Mouse (Mus musculus) embryonic facial prominence, embryonic 10.5 days (tissue): ENCODE measurements around the gene Haus5. TPM values are rescaled to one million over a fixed set of nuclear protein-coding genes. Genes with fewer than 3 reads are reported as not detected.
A peak's percentile ranks its signal among the peaks of the same experiment; 100 is the strongest.

Experiments
- DNase-seq: peaks from one replicate; pipeline ENCODE4 v3.0.0-alpha.2; 2017; ENCODE audit warnings: low spot score
- H3K27ac ChIP-seq: fragments of 300-500 bp; sonication (generic); replicated peaks from 2 replicates; pipeline ENCODE4 v1.5.1; 2016; ENCODE audit warnings: mild to moderate bottlenecking
- H3K27me3 ChIP-seq: fragments of 300-500 bp; sonication (generic); replicated peaks from 2 replicates; pipeline ENCODE4 v1.6.1; 2016; ENCODE audit warnings: low read depth, mild to moderate bottlenecking; ENCODE audit not compliant: poor library complexity, severe bottlenecking
- H3K36me3 ChIP-seq: fragments of 300-500 bp; sonication (generic); replicated peaks from 2 replicates; pipeline ENCODE4 v1.6.1; 2016; ENCODE audit warnings: mild to moderate bottlenecking, moderate library complexity
- H3K4me1 ChIP-seq: fragments of 300-500 bp; sonication (generic); 2 replicates; pipeline ENCODE4 v1.6.1; 2016
- H3K4me3 ChIP-seq: fragments of 300-500 bp; sonication (generic); 2 replicates; pipeline ENCODE4 v1.5.1; 2016; ENCODE audit warnings: mild to moderate bottlenecking, moderate library complexity
- H3K9me3 ChIP-seq: fragments of 300-500 bp; sonication (generic); 2 replicates; pipeline ENCODE4 v1.6.1; 2016; ENCODE audit warnings: mild to moderate bottlenecking
- WGBS: fragments of 180-500 bp; shearing (Covaris S2); methylation state at CpG from one replicate; pipeline ENCODE4 v1.1.7; 2016; 5-methylcytosine and 5-hydroxymethylcytosine counted together
- polyA plus RNA-seq: library from polyadenylated mRNA; unstranded; fragments of >200 nt; fragmentation: Nextera tagmentation; extraction: Ambion mirVana; gene quantifications from 2 replicates; pipeline ENCODE4 v1.2.1, GENCODE M21; 2016

The Haus5 gene
- polyA plus RNA-seq, 1 experiment from 2014 or later, result 79.6 TPM

DNA sequence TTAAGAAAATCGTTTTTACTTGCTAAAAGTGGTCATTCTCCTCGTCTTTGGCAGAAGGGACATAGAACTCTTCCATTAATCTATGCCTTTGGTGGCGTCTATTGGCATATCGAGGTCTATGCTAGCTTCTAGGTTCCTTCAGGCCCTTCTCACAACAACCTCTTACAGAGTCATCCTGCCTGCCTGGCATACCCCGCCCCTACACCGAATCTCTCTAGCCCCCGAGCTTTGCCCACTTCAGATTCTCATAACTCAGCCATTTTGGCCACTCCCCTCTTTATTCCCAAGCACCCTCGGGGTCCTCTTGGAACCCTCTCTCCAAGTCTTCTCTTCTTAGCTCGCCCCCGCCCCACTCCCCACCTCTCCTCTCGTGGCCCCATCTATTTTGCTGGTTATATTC is 527 bp upstream of the Haus5 start:
- Histone ChIP-seq H3K27me3 (0 out of 2 replicates have a peak, but pooled peaks cover 4% of the 10 kb centered on the region), H3K27ac (peak overlapping the region; percentile 86), H3K4me1 (peaks cover 14% of the 10 kb centered on the region), H3K36me3 (peaks cover 26% of the 10 kb centered on the region), H3K4me3 (peak overlapping the region; percentile 84), H3K9me3 (no peaks in the 10 kb centered on the region)
- peak; percentile 16 for DNase-seq
- WGBS, result 9% methylated on average over 11 of the region's 11 CpGs

DNA sequence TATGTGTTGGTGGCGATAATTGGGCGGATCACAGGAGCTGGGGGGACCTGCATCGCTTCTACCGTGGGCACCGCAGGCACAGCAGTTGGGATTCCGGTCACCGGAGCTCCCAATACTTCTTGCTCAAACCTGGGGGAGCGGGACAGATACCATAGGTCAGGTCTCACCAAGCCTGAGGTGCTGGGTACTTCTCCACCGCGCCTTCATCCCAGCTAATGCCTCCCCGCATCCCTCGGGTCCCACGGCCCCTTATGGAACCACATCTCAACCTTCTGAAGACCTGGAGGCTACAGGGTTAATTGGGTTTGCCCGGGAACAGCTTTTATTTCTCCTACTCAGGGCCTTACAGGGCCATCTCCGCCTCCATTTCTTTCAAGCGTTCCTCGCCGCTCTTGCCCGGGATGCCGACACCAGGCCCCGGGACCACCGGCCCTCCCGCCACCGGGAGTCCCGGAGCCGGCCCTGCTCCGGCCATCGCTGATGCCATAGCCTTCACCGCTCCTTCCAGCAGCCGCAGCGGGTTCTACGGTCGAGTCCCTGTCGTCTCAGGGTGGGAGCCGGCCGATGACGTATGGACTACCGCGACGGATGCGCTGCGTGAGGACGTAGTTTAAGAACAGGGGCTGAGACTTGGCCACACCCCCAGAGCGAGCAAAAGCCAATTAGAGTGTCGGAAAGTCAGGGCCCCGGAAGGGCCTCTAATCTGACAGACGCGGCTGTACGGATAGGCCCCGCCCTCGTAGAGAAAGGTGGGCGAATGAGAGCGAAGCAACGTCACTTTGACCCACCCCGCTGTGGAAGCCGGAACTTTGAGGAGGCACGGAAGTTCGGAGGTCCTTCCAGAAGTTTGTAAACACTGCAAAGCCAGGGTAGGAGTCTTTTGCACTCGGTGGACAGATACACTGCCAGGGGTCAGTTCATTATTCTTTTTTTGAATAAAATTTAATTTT is 14.9 kb downstream of the Haus5 start, which contains the start of gene Rbm42:
Gene Rbm42 (minus strand): TSS at position 727 of the 950 bp plus-strand sequence.
- DNase-seq, result peak; percentile 97
- WGBS, result 2% methylated on average over 59 of the region's 59 CpGs
- Histone ChIP-seq H3K9me3 (no peaks in the 10 kb centered on the region), H3K27ac (peak within 1 kb of the TSS; percentile 87), H3K36me3 (peaks cover 73% of the 10 kb centered on the region), H3K4me3 (peak within 1 kb of the TSS; percentile 95), H3K4me1 (peaks cover 14% of the 10 kb centered on the region), H3K27me3 (no peaks in the 10 kb centered on the region)

DNA sequence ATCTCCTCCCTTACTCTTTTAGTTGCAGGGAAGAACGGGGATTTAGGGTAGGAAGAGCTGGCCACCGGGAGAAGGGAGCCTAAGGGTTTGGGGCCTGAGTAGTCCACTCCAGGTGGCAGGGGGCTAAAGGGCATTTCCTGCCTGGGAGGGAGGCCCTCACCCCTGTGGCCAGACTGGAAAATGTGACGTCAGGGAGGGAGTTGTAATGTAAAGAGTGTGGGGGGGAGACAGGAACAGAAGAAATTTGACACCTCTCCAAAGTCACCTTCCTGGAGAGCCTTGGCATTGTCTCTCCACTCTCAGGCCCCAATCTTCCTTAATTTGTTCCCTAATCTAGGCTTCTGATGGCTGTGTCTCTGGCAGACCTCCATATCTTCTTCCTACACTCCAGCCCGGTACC is 25.7 kb downstream of the Haus5 start:
- Histone ChIP-seq H3K27me3 (peaks cover 32% of the 10 kb centered on the region), H3K4me3 (no peak overlapping the region), H3K9me3 (no peaks in the 10 kb centered on the region), H3K4me1 (peaks cover 32% of the 10 kb centered on the region), H3K27ac (no peak overlapping the region; the same call in 1 of the 2 replicates), H3K36me3 (peaks cover 43% of the 10 kb centered on the region)
- DNase-seq, result peak; percentile 46
- WGBS, result 26% methylated on average over 4 of the region's 4 CpGs

DNA sequence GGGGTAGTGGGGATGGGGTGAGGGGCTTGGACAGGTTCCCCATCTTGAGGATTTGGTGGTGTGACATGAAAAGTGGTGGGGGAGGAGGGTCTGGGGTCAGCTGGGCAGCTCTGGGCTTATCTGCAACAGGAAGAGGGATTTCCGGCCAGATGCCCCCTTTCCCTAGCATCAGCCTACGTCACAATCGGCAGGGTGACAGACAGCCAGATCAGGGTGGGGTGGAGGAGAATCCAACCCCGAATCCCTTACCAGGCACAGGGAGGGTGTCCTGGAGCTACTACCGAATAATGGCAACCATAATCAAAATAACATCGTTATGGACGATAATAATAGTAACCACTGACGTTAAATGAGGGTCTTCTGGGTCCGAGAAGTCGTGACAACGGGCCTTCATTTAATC is 28.4 kb downstream of the Haus5 start:
- peaks cover 16% of the 10 kb centered on the region for H3K36me3 ChIP-seq
- H3K9me3 ChIP-seq, result no peaks in the 10 kb centered on the region
- H3K27ac ChIP-seq, result no peak overlapping the region
- peak; percentile 14 for DNase-seq
- H3K27me3 ChIP-seq, result peaks cover 58% of the 10 kb centered on the region
- H3K4me3 ChIP-seq, result peak overlapping the region; percentile 25
- 25% methylated on average over 11 of the region's 11 CpGs for WGBS
- peaks cover 38% of the 10 kb centered on the region for H3K4me1 ChIP-seq

DNA sequence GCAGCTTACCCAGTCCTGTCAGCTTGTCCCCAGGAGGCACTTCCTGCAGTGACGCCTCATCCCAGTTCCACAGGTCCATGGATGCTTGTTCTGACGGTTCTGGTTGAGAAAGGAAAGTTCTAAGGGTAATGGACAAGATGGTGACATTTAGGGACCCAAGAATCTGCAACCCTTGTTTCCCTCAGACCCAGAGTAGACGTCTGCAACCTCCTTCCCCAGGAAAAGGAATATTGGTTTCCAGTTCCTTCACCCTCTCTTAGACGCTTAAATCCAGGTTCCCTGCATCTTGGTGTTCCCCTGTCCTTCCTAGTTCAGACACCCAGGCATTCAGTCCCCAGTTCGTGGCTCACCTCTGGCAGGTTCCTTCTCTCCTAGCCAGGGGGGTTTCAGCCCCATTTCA is 29.0 kb downstream of the Haus5 start, which contains the start of gene Etv2:
Gene Etv2 (minus strand): TSS at position 101 of the 400 bp plus-strand sequence.
- DNase-seq, result no peak
- H3K27ac ChIP-seq, result no peak within 1 kb of the TSS; the same call in 1 of the 2 replicates
- H3K27me3 ChIP-seq, result peaks cover 65% of the 10 kb centered on the region
- H3K9me3 ChIP-seq, result no peaks in the 10 kb centered on the region
- peaks cover 10% of the 10 kb centered on the region for H3K36me3 ChIP-seq
- WGBS, result 4% methylated on average over 5 of the region's 5 CpGs
- H3K4me1 ChIP-seq, result peaks cover 38% of the 10 kb centered on the region
- peak within 1 kb of the TSS; percentile 43 for H3K4me3 ChIP-seq

GRCm38 (mm10) chr7:30634621-30635020 is 30.2 kb downstream of the Haus5 start:
- H3K27ac ChIP-seq, result no peak overlapping the region; the same call in 1 of the 2 replicates
- peaks cover 73% of the 10 kb centered on the region for H3K27me3 ChIP-seq
- H3K9me3 ChIP-seq, result no peaks in the 10 kb centered on the region
- H3K4me1 ChIP-seq, result peaks cover 37% of the 10 kb centered on the region
- peak; percentile 82 for DNase-seq
- H3K4me3 ChIP-seq, result peak overlapping the region; percentile 43
- H3K36me3 ChIP-seq, result no peaks in the 10 kb centered on the region
- WGBS, result under 1% methylated on average over 20 of the region's 20 CpGs

- H3K4me3 ChIP-seq, result peak overlapping the region; percentile 43
- no peaks in the 10 kb centered on the region for H3K36me3 ChIP-seq
- peaks cover 30% of the 10 kb centered on the region for H3K4me1 ChIP-seq
- H3K27ac ChIP-seq, result no peak overlapping the region
- WGBS, result 7% methylated on average over 27 of the region's 27 CpGs
- peak; percentile 42 for DNase-seq
- H3K9me3 ChIP-seq, result no peaks in the 10 kb centered on the region
- H3K27me3 ChIP-seq, result peaks cover 73% of the 10 kb centered on the region
Observed at GRCm38 (mm10) chr7:30633762-30634412, 30.9 kb downstream of the Haus5 start.

- Histone ChIP-seq H3K4me3 (no peak overlapping the region), H3K9me3 (no peaks in the 10 kb centered on the region), H3K36me3 (peaks cover 6% of the 10 kb centered on the region), H3K27me3 (peaks cover 41% of the 10 kb centered on the region), H3K27ac (no peak overlapping the region), H3K4me1 (peaks cover 15% of the 10 kb centered on the region)
- DNase-seq, result no peak
Observed at GRCm38 (mm10) chr7:30629013-30629412, 35.8 kb downstream of the Haus5 start.

GRCm38 (mm10) chr7:30626647-30627046 is 38.1 kb downstream of the Haus5 start:
- Histone ChIP-seq H3K36me3 (peaks cover 29% of the 10 kb centered on the region), H3K27me3 (peaks cover 17% of the 10 kb centered on the region), H3K4me3 (no peak overlapping the region; the same call in 1 of the 2 replicates), H3K27ac (no peak overlapping the region), H3K4me1 (peaks cover 10% of the 10 kb centered on the region), H3K9me3 (no peaks in the 10 kb centered on the region)
- 81% methylated on average over 5 of the region's 5 CpGs for WGBS
- DNase-seq, result no peak

- WGBS, result 2% methylated on average over 44 of the region's 44 CpGs
- no peaks in the 10 kb centered on the region for H3K9me3 ChIP-seq
- H3K27ac ChIP-seq, result peak within 1 kb of the TSS; percentile 88
- peaks cover 38% of the 10 kb centered on the region for H3K36me3 ChIP-seq
- DNase-seq, result peak; percentile 93
- peak within 1 kb of the TSS; percentile 92 for H3K4me3 ChIP-seq
- peaks cover 8% of the 10 kb centered on the region for H3K27me3 ChIP-seq
- peaks cover 10% of the 10 kb centered on the region for H3K4me1 ChIP-seq
Observed at GRCm38 (mm10) chr7:30625530-30626384, 39.0 kb downstream of the Haus5 start, which contains the start of gene Cox6b1. Gene Cox6b1 (minus strand): TSS chr7:30626151.

GRCm38 (mm10) chr7:30619202-30619601 is 45.6 kb downstream of the Haus5 start:
- DNase-seq, result peak; percentile 40
- 0 out of 2 replicates have a peak, but pooled peaks cover 2% of the 10 kb centered on the region for H3K9me3 ChIP-seq
- no peak overlapping the region for H3K4me3 ChIP-seq
- peaks cover 91% of the 10 kb centered on the region for H3K36me3 ChIP-seq
- H3K4me1 ChIP-seq, result no peaks in the 10 kb centered on the region
- no peak overlapping the region for H3K27ac ChIP-seq
- H3K27me3 ChIP-seq, result no peaks in the 10 kb centered on the region
- 91% methylated on average over 3 of the region's 3 CpGs for WGBS

GRCm38 (mm10) chr7:30618658-30619057 is 46.1 kb downstream of the Haus5 start:
- WGBS, result 93% methylated on average over 9 of the region's 9 CpGs
- H3K9me3 ChIP-seq, result 0 out of 2 replicates have a peak, but pooled peaks cover 2% of the 10 kb centered on the region
- peaks cover 85% of the 10 kb centered on the region for H3K36me3 ChIP-seq
- H3K27me3 ChIP-seq, result no peaks in the 10 kb centered on the region
- no peak for DNase-seq
- no peak overlapping the region for H3K4me3 ChIP-seq
- H3K4me1 ChIP-seq, result no peaks in the 10 kb centered on the region
- H3K27ac ChIP-seq, result no peak overlapping the region
